Mouse (Mus musculus) left cerebral cortex, postnatal 10 days (tissue): ENCODE measurements around the gene Olfr781. TPM values are rescaled to one million over a fixed set of nuclear protein-coding genes. Genes with fewer than 3 reads are reported as not detected.
"Not testable (repeated sequence)": the region's sequence is repeated elsewhere in the genome, so short reads cannot be mapped to it uniquely, and the experiment has no call there.

Source experiments
- DNase-seq, 2 experiments: peaks; one replicate each; pipeline ENCODE4 v3.0.0; 2021 to 2022; ENCODE audit warnings: low spot score in 2 of 2, mixed read lengths in 1 of 2; ENCODE audit errors: extremely low spot score in 1 of 2
- intact Hi-C: fragments of 180-260 bp; cut with DNase I; formaldehyde crosslinking; loops from one replicate; pipeline ENCODE4 v1.15.1; 2025
- total RNA-seq, 2 experiments: library from RNA; stranded (reverse); gene quantifications; 2 replicates each; pipeline ENCODE4 v1.2.3; 2021

Olfr781 gene
- not detected for total RNA-seq

DNA sequence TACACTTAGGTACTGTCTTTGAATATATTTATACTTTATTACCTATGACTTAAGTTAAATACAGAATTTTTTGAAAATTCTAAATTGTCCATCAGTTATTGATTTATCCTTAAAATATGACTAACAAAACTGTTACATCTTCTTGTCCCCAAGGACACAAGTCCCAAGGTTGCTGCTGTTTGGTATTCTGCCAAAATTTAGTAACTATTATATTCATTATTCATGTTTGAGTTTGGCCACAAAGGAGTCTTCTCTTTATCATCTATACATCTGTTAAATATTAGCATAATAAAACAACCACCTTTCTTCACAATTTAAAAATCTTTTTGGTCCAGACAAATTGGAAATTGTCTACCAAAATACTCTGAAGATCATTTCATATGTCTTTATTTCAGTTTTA is at the start of gene Olfr781:
Gene Olfr781, plus strand, starts transcription at position 301 of the 400 bp plus-strand sequence.
- no peak for DNase-seq
- intact Hi-C loops: no loop called here

GRCm38 (mm10) chr10:129312973-129313372 is 15.7 kb upstream of the Olfr781 start:
- DNase-seq: not testable (repeated sequence)

DNA sequence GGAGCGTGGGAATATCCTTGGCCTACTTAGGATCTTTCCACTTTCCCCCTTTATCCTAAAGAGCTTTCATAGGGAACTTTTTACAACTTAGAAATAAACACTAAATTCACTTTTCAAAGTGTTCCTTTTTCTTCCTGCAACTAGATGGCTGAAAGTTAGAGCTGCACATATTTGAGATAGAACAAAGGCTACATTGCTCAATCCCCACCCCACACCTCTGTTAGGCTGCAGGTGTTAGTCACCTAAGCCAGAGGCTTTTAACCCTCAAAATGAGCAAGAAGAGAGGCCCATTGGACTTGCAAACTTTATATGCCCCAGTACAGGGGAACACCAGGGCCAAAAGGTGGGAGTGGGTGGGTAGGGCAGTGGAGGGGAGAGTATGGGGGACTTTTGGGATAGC is 15.1 kb upstream of the Olfr781 start:
- intact Hi-C loops, DNase-seq: not testable (repeated sequence)

More at GRCm38 (mm10) chr10:129312973-129313372, 15.7 kb upstream of the Olfr781 start:
- intact Hi-C loops: not testable (repeated sequence)

DNA sequence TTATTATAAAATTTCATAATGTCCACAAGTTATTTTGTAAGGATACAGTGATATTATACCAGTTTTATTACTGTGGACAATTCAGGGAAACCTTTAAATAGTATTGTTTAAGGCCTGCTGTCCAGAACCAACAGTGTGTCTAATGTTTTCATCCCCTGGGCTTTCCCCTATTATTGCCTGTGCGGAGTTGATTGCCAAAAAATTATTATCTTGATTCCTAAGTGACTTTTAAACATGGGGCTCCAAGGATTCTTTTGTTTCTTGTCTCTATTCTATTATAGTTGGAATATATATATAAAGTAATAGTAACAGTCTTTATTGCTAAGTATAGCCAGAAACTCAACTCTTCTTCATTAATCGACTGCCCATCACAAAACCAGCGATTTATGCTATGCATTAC is 10.8 kb upstream of the Olfr781 start, which contains the start of gene Olfr780:
Gene Olfr780, plus strand, starts transcription at position 301 of the 400 bp plus-strand sequence.
- no peak for DNase-seq
- intact Hi-C loops: no loop called here

DNA sequence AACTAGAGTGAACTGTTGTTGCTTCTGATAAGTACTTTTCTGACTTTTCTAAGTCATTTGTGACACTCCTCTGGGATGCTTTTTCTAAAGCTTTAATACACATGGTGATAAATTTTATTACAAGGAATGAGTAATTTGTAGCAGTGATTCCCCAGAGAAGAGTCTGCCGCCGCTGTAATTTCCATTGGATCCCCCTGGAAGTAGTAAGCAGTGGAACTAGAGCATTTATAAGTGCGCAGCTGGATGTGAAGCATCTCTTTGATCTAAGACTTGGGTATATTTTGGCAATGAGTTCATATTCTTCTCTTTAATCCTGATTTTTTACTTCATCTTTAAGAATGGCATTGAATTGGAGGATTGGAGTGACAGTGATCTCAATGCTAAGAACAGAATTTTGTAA is 19.9 kb downstream of the Olfr781 start, which contains the start of gene Olfr782:
Gene Olfr782, plus strand, starts transcription at position 301 of the 400 bp plus-strand sequence.
- intact Hi-C loops: no loop called here
- DNase-seq: no peak

- DNase-seq, intact Hi-C loops: not testable (repeated sequence)
Measured at GRCm38 (mm10) chr10:129352475-129352874, 23.8 kb downstream of the Olfr781 start.

DNA sequence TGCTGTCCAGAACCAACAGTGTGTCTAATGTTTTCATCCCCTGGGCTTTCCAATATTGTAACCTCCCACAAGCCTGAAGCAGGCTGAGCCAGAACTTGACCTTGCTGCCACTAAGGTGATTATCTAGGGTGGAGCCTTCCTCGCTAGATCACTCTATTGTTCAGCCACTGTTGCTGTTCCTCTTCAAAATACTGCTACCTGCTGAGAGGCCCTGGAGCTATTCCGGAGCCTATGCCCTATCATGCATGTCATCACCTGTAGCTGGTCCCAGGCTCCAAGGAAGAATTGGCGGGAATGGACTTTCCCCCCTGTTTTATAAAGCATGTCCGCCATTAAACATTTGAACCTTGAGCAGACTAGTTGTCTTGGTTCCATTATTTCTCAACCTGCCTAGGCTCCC is 27.8 kb downstream of the Olfr781 start:
- DNase-seq, intact Hi-C loops: not testable (repeated sequence)

GRCm38 (mm10) chr10:129357307-129357706 is 28.7 kb downstream of the Olfr781 start:
- no peak for DNase-seq
- intact Hi-C loops: no loop called here

GRCm38 (mm10) chr10:129374051-129374450 is 45.4 kb downstream of the Olfr781 start:
- intact Hi-C loops, DNase-seq: not testable (repeated sequence)

Other genes starting within 250 kb of the Olfr781 start
- gene Olfr767, start 245.9 kb upstream of the Olfr781 start, total RNA-seq: not detected
- gene Olfr768, start 229.5 kb upstream of the Olfr781 start, total RNA-seq: not detected
- gene Olfr769, start 211.0 kb upstream of the Olfr781 start, total RNA-seq: not detected
- not detected for gene Olfr770, start 189.9 kb upstream of the Olfr781 start, total RNA-seq
- gene Olfr771, start 164.1 kb upstream of the Olfr781 start, total RNA-seq: not detected
- gene Olfr772, start 150.9 kb upstream of the Olfr781 start, total RNA-seq: not detected
- gene Olfr773, start 141.4 kb upstream of the Olfr781 start, total RNA-seq: not detected
- gene Olfr774, start 92.7 kb upstream of the Olfr781 start, total RNA-seq: not detected
- gene Olfr775, start 80.4 kb upstream of the Olfr781 start, total RNA-seq: not detected
- gene Olfr776, start 69.7 kb upstream of the Olfr781 start, total RNA-seq: not detected
- gene Olfr777, start 57.4 kb upstream of the Olfr781 start, total RNA-seq: not detected
- not detected for gene Olfr780, start 10.7 kb upstream of the Olfr781 start, total RNA-seq
- gene Olfr782, start 20.0 kb downstream of the Olfr781 start, total RNA-seq: not detected
- gene Olfr784, start 55.2 kb downstream of the Olfr781 start, total RNA-seq: under 1 TPM; 0.22 to 0.24 TPM
- not detected for gene Olfr785, start 76.6 kb downstream of the Olfr781 start, total RNA-seq
- not detected for gene Olfr786, start 98.5 kb downstream of the Olfr781 start, total RNA-seq
- not detected for gene Olfr787, start 133.0 kb downstream of the Olfr781 start, total RNA-seq
- gene Olfr788, start 142.1 kb downstream of the Olfr781 start, total RNA-seq: not detected
- not detected for gene Olfr789, start 155.9 kb downstream of the Olfr781 start, total RNA-seq
- not detected for gene Olfr790, start 169.6 kb downstream of the Olfr781 start, total RNA-seq
- not detected for gene Olfr791, start 192.9 kb downstream of the Olfr781 start, total RNA-seq
- gene Olfr792, start 210.3 kb downstream of the Olfr781 start, total RNA-seq: not detected
- gene Olfr794, start 238.8 kb downstream of the Olfr781 start, total RNA-seq: not detected